Mouse (Mus musculus) spleen, adult 2 months (tissue): ENCODE data around the gene Oard1. TPM values are rescaled to one million over a fixed set of nuclear protein-coding genes. Genes with fewer than 3 reads are reported as not detected.

ENCODE experiments used
- DNase-seq, 2 experiments: peaks; one replicate each; pipeline versions ENCODE4 v3.0.0 to v3.0.0-alpha.2; 2012 to 2021; ENCODE audit warnings: low spot score in 2 of 2, low read depth in 1 of 2
- H3K27ac ChIP-seq: fragments of 200-500 bp; 2 replicates; pipeline ENCODE4 v1.5.1; 2012; ENCODE audit warnings: low read length, inconsistent platforms; ENCODE audit not compliant: insufficient read depth
- H3K27me3 ChIP-seq: fragments of 200-500 bp; 2 replicates; pipeline ENCODE4 v1.6.1; 2012; ENCODE audit warnings: mild to moderate bottlenecking, moderate library complexity, low read length, inconsistent platforms; ENCODE audit not compliant: control insufficient read depth, insufficient read depth
- H3K36me3 ChIP-seq: fragments of 200-500 bp; 2 replicates; pipeline ENCODE4 v1.6.1; 2012; ENCODE audit warnings: mild to moderate bottlenecking, low read length, inconsistent platforms; ENCODE audit not compliant: control insufficient read depth, insufficient read depth
- H3K4me1 ChIP-seq: fragments of 200-500 bp; 2 replicates; pipeline ENCODE4 v1.6.1; 2011; ENCODE audit warnings: inconsistent platforms; ENCODE audit not compliant: control insufficient read depth, insufficient read depth, insufficient read length
- H3K4me3 ChIP-seq: fragments of 200-500 bp; 2 replicates; pipeline ENCODE4 v1.5.1; 2011; ENCODE audit warnings: mild to moderate bottlenecking, inconsistent platforms; ENCODE audit not compliant: insufficient read depth, insufficient read length; ENCODE audit errors: extremely low read depth
- CTCF ChIP-seq: fragments of 200-500 bp; IDR thresholded peaks from 2 replicates; pipeline ENCODE4 v1.5.1; 2011; ENCODE audit warnings: mild to moderate bottlenecking, inconsistent platforms; ENCODE audit not compliant: insufficient read depth, insufficient read length, insufficient replicate concordance; ENCODE audit errors: extremely low read depth
- POLR2A ChIP-seq: fragments of 200-500 bp; IDR thresholded peaks from 2 replicates; pipeline ENCODE4 v1.6.1; 2011; ENCODE audit warnings: low read depth, low read length, inconsistent platforms
- WGBS: fragments of 180-500 bp; shearing (Covaris S2); methylation state at CpG from one replicate; pipeline ENCODE4 v1.1.7; 2018; 5-methylcytosine and 5-hydroxymethylcytosine counted together
- polyA plus RNA-seq: library from polyadenylated mRNA; depleted of rRNA; stranded (reverse); fragments of >200 nt; gene quantifications from 2 replicates; pipeline ENCODE4 v1.2.3, GENCODE M21; 2012

Gene Oard1
- polyA plus RNA-seq, 1 experiment = 7.7 TPM

DNA sequence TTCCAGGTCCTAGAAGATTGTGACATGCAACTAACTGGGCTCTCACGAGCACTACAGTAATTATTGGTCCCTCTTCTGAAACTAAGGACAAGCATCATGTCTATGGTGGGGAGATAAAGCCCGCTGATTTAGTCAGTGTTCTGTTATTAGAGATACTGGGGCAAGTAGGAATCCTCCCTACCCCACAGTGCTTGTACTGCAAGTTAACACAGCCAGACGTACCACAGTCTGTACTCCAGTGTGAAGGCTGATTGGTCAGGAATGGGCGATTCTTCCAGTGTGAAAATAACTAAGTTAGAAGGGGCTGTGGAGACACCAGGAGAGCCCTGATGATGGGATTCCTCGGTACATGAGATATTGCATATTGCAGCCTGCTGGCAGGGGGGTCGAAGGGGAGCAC lies 7.7 kb downstream of the Oard1 start:
- Histone ChIP-seq H3K4me1 (peaks cover 10% of the 10 kb centered on the region; the same call in 1 of the 2 replicates), H3K27ac (0 out of 2 replicates have a peak overlapping the region, but pooled peaks have one; percentile 34), H3K27me3 (no peaks in the 10 kb centered on the region), H3K4me3 (no peak overlapping the region), H3K36me3 (peaks cover 25% of the 10 kb centered on the region)
- TF ChIP-seq CTCF = no peak
- TF ChIP-seq POLR2A = no peak
- no peak for DNase-seq
- WGBS = 79% methylated on average over 6 of the region's 6 CpGs

DNA sequence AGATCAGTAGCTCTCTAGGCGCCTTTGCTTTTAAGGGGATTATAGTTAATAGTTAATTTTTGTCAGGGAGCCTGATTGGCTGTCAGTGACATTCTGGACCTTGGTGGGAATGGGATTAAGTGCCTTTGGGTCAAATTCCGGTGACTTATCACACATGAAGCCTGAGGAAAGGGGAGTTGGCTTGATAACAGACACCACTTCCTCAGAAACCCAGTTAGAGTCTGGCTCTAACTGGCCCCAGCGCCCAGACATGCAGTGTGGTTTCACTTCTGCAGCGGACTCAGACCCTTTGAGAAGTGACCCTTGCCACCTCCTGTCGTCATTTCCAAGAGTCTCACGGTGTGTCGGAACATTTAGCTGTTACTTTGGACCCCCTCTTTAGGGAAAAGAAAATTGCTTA lies 8.4 kb downstream of the Oard1 start:
- H3K27me3 ChIP-seq = no peaks in the 10 kb centered on the region
- peak overlapping the region; percentile 34 for H3K27ac ChIP-seq
- peaks cover 22% of the 10 kb centered on the region for H3K36me3 ChIP-seq
- TF ChIP-seq POLR2A (no peak), CTCF (no peak)
- WGBS = 22% methylated on average over 7 of the region's 7 CpGs
- peaks cover 10% of the 10 kb centered on the region; the same call in 1 of the 2 replicates for H3K4me1 ChIP-seq
- H3K4me3 ChIP-seq = no peak overlapping the region
- no peak for DNase-seq

DNA sequence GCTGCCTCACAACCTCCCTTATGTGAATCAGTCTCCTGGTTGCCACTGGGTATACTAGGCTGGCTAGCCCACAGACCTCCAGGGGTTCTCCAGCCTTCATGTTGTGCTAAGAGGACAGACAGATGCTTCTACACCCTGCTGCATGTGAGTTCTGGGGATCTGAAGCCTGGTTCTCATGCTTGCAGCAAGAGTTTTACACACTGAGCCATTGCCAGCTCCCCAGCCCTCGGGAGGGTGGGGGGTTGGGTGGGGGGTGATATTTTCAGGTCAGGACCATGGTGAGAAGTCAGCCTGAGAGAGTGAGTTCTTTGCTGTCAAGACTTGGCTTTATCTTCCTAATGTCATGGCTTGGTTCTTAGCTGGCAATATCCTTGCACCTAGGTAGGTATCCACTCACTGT lies 9.0 kb downstream of the Oard1 start:
- no peak for DNase-seq
- no peak overlapping the region for H3K4me3 ChIP-seq
- peaks cover 10% of the 10 kb centered on the region; the same call in 1 of the 2 replicates for H3K4me1 ChIP-seq
- TF ChIP-seq POLR2A (no peak), CTCF (no peak)
- no peaks in the 10 kb centered on the region for H3K27me3 ChIP-seq
- peaks cover 20% of the 10 kb centered on the region for H3K36me3 ChIP-seq
- peak overlapping the region; percentile 34 for H3K27ac ChIP-seq
- WGBS = 71% methylated on average over 1 of the region's 1 CpGs

GRCm38 (mm10) chr17:48419571-48419970 lies 9.8 kb downstream of the Oard1 start:
- TF ChIP-seq CTCF (no peak), POLR2A (no peak)
- H3K36me3 ChIP-seq = peaks cover 15% of the 10 kb centered on the region
- no peaks in the 10 kb centered on the region for H3K27me3 ChIP-seq
- H3K4me3 ChIP-seq = no peak overlapping the region
- WGBS = 43% methylated on average over 2 of the region's 2 CpGs
- DNase-seq = no peak
- H3K27ac ChIP-seq = no peak overlapping the region
- peaks cover 10% of the 10 kb centered on the region; the same call in 1 of the 2 replicates for H3K4me1 ChIP-seq

DNA sequence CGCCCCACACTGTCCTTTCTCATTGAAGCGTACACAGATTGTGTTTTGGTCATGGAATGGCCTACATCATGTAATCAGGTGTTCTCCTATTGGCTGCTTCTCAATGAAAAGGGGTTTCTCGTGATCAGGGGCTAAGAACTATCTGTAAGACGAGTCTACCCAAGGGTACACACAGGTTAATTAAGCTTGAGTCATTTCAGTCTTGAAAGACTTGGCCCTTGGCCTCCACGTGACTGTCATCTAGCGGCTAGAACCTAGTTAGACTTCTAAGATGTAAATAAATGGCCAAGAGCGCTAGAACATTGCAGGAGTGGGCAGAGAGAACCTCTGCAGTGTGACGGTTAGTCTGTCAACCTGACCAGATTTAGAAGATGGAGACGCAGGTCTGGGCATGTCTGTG lies 14.4 kb downstream of the Oard1 start:
- H3K27ac ChIP-seq = no peak overlapping the region
- no peaks in the 10 kb centered on the region for H3K27me3 ChIP-seq

DNA sequence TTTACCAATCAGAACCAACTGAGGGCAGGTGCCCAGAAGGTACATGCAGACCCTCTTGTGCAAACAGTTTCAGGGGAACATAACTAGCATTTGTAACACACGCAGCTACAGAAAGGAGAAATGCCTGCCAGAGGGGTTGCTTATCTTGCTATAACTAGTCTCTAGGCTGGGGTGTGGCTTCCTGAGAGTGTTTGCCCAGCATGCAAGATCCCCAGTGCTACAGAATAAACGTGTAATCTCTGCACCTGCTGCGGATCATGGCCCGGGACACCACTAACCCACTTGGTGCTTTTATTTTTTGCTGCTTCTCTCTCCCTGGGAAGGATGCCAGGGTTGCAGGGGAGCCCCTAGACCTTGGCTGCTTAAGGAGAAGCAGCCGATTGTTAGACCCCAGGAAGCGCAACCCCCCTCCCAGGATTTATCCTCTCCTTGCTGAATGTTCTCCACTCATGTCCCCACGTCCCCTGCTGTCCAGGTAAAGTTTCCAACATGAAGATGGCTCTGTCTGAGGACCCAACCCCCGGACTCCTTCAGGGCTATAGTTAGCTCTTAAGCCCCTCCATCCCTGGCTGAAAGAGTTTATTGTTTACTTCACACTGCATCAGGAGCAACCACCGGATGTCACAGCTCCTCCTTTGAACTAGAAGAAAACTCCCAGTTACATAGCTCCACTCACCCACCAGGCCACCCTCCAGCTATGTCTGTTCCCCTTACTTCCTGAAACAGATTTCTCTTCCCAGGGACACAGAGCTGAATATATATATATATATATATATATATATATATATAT lies 16.2 kb downstream of the Oard1 start:
- WGBS = 18% methylated on average over 9 of the region's 9 CpGs
- TF ChIP-seq CTCF (no peak), POLR2A (no peak; the same call in 1 of the 2 replicates)
- DNase-seq = peak; percentile 29 to 61
- Histone ChIP-seq H3K27ac (peak overlapping the region; percentile 95), H3K4me1 (peaks cover 30% of the 10 kb centered on the region), H3K4me3 (peak overlapping the region; percentile 5; the same call in 1 of the 2 replicates), H3K27me3 (no peaks in the 10 kb centered on the region), H3K36me3 (no peaks in the 10 kb centered on the region)

More for the DNA sequence above, 14.4 kb downstream of the Oard1 start:
- Histone ChIP-seq H3K36me3 (no peaks in the 10 kb centered on the region), H3K4me3 (no peak overlapping the region), H3K4me1 (peaks cover 26% of the 10 kb centered on the region)
- 92% methylated on average over 9 of the region's 9 CpGs for WGBS
- DNase-seq = no peak
- TF ChIP-seq POLR2A = no peak
- no peak for TF ChIP-seq CTCF
